Mouse (Mus musculus): ENCODE measurements around the gene Tor1b. TPM values are rescaled to one million over a fixed set of nuclear protein-coding genes. Genes with fewer than 3 reads are reported as not detected.

Gene Tor1b
- total and polyA plus RNA-seq, 2 experiments from 2014 or later: 20.4 to 45.4 TPM

DNA sequence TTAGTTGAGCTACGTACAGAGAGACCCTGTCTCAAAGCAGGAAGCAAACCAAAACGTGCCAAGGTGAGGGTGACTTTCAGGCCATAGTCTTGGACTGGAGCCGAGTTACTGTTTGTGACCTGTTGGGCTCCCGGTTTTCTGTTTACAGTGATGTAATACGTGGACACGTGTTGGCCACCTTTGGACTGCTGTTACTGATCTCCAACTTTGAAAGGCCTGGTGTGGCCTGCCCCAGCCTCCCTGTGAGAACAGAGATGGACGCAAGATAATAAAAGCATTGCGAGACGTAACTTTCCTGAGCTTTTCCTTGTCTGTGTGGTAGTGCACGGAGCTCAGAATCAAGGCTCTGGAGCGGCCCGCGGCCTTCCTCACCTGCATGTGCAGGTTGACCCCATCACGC, 6.0 kb downstream of the Tor1b start:
- Histone ChIP-seq H3K27me3 (ENCODE audit: control insufficient read depth, insufficient read depth, low read length) (no peaks in the 10 kb centered on the region), H3K36me3 (replicated peaks; ENCODE audit: control insufficient read depth, insufficient read depth, low read length) (peaks cover 77% of the 10 kb centered on the region), H3K27ac (ENCODE audit: low read depth) (no peak overlapping the region), H3K4me1 (ENCODE audit: control insufficient read depth, insufficient read depth) (peaks cover 7% of the 10 kb centered on the region), H3K9me3 (replicated peaks; ENCODE audit: control insufficient read depth, low read length) (no peaks in the 10 kb centered on the region), H3K4me3 (ENCODE audit: low read depth, low read length) (no peak overlapping the region), H3K9ac (replicated peaks; ENCODE audit: low read depth, low read length) (no peak overlapping the region), H3K4me2 (ENCODE audit: low read depth, low read length) (no peak overlapping the region)
- no peak for TF ChIP-seq EP300 (IDR thresholded peaks at IDR 0.05; ENCODE audit: low read depth)
- TF ChIP-seq CTCF (IDR thresholded peaks at IDR 0.05; ENCODE audit: low read depth): no peak
- 88% methylated on average over 14 of the region's 14 CpGs for WGBS
- no peak for DNase-seq (ENCODE audit: low spot score)
- no peak for ATAC-seq (ENCODE audit: insufficient read depth, low read depth)

DNA sequence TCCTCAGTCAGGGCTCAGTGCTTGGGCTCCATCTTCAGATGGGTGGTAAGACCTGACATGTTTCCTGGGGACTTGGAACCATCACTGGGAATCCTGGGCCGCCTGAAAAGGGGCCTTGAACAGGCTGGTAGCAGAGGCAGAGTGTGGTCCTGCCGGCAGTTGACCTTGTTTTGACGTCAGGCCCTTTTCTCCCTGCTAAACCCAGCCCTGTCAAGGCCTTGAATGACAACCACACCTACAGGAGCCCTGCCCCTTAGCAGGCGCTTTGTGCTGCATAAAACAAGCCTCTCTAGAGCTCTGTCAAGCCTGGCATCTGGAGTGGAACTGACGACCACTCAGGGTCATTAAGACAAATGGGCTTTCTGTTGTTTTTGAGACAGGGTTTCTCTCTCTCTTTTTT, 7.1 kb downstream of the Tor1b start:
- Histone ChIP-seq H3K9ac (replicated peaks; ENCODE audit: low read depth, low read length) (no peak overlapping the region), H3K4me1 (ENCODE audit: control insufficient read depth, insufficient read depth) (no peaks in the 10 kb centered on the region), H3K4me2 (ENCODE audit: low read depth, low read length) (no peak overlapping the region), H3K36me3 (replicated peaks; ENCODE audit: control insufficient read depth, insufficient read depth, low read length) (peaks cover 85% of the 10 kb centered on the region), H3K27me3 (ENCODE audit: control insufficient read depth, insufficient read depth, low read length) (no peaks in the 10 kb centered on the region), H3K9me3 (replicated peaks; ENCODE audit: control insufficient read depth, low read length) (no peaks in the 10 kb centered on the region), H3K27ac (ENCODE audit: low read depth) (no peak overlapping the region), H3K4me3 (ENCODE audit: low read depth, low read length) (no peak overlapping the region)
- ATAC-seq (ENCODE audit: insufficient read depth, low read depth) (no peak), DNase-seq (ENCODE audit: low spot score) (no peak)
- 46% methylated on average over 5 of the region's 5 CpGs for WGBS
- TF ChIP-seq EP300 (IDR thresholded peaks at IDR 0.05; ENCODE audit: low read depth) (no peak), CTCF (IDR thresholded peaks at IDR 0.05; ENCODE audit: low read depth) (no peak)

DNA sequence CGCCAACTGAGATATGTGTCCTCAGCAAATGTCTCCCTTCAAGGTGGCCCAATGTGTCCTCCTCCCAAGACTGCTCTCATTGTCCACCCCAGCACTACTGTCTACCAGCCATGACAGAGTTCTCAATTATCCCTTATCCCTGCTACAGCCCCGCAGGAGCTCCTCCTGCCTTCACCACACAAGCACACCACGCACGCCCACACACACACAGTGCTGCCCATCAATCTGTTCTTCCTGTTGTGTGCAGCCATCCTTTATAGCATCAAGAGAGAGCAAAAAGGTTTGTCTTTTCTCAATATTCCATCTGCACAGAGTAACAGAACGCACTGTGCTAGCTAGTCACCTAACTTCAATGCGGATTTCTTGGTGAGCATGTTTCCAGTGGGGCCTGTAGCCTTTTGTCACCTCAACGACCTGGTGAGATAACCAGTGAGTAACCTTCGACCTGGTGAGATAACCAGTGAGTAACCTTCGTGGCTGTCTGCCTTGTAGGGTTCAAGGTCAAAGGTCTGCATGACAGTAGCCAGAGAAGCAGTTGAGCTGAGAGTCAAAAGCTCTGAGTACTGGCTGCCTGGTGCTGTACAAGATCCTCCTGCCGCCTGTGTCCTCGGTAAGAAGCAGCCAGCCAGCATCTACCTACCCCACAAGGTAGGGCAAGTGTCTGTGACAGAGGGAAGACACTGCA, 10.0 kb downstream of the Tor1b start:
- H3K27me3 ChIP-seq (ENCODE audit: control insufficient read depth, insufficient read depth, low read length): no peaks in the 10 kb centered on the region
- H3K4me1 ChIP-seq (ENCODE audit: control insufficient read depth, insufficient read depth): peaks cover 11% of the 10 kb centered on the region; the same call in 1 of the 2 replicates
- ATAC-seq (ENCODE audit: insufficient read depth, low read depth): no peak
- TF ChIP-seq EP300 (IDR thresholded peaks at IDR 0.05; ENCODE audit: low read depth) (no peak), CTCF (IDR thresholded peaks at IDR 0.05; ENCODE audit: low read depth) (no peak)
- WGBS: 62% methylated on average over 11 of the region's 11 CpGs
- H3K36me3 ChIP-seq (replicated peaks; ENCODE audit: control insufficient read depth, insufficient read depth, low read length): peaks cover 73% of the 10 kb centered on the region
- no peak overlapping the region for H3K27ac ChIP-seq (ENCODE audit: low read depth)
- H3K9ac ChIP-seq (replicated peaks; ENCODE audit: low read depth, low read length): no peak overlapping the region
- H3K4me3 ChIP-seq (ENCODE audit: low read depth, low read length): no peak overlapping the region
- DNase-seq (ENCODE audit: low spot score): no peak
- H3K4me2 ChIP-seq (ENCODE audit: low read depth, low read length): no peak overlapping the region
- no peaks in the 10 kb centered on the region for H3K9me3 ChIP-seq (replicated peaks; ENCODE audit: control insufficient read depth, low read length)

- H3K4me1 ChIP-seq (ENCODE audit: control insufficient read depth, insufficient read depth): peaks cover 11% of the 10 kb centered on the region; the same call in 1 of the 2 replicates
- H3K4me3 ChIP-seq (ENCODE audit: low read depth, low read length): no peak overlapping the region
- H3K9ac ChIP-seq (replicated peaks; ENCODE audit: low read depth, low read length): no peak overlapping the region
- H3K27ac ChIP-seq (ENCODE audit: low read depth): no peak overlapping the region
- 91% methylated on average over 8 of the region's 8 CpGs for WGBS
- ATAC-seq (ENCODE audit: insufficient read depth, low read depth) (no peak), DNase-seq (ENCODE audit: low spot score) (no peak)
- H3K9me3 ChIP-seq (replicated peaks; ENCODE audit: control insufficient read depth, low read length): no peaks in the 10 kb centered on the region
- no peaks in the 10 kb centered on the region for H3K27me3 ChIP-seq (ENCODE audit: control insufficient read depth, insufficient read depth, low read length)
- no peak overlapping the region for H3K4me2 ChIP-seq (ENCODE audit: low read depth, low read length)
- TF ChIP-seq EP300 (IDR thresholded peaks at IDR 0.05; ENCODE audit: low read depth): no peak
- no peak for TF ChIP-seq CTCF (IDR thresholded peaks at IDR 0.05; ENCODE audit: low read depth)
- peaks cover 46% of the 10 kb centered on the region for H3K36me3 ChIP-seq (replicated peaks; ENCODE audit: control insufficient read depth, insufficient read depth, low read length)
Measured at GRCm38 (mm10) chr2:30965627-30966026, 12.9 kb downstream of the Tor1b start.

- Histone ChIP-seq H3K9me3 (replicated peaks; ENCODE audit: control insufficient read depth, low read length) (no peaks in the 10 kb centered on the region), H3K27me3 (ENCODE audit: control insufficient read depth, insufficient read depth, low read length) (no peaks in the 10 kb centered on the region), H3K36me3 (replicated peaks; ENCODE audit: control insufficient read depth, insufficient read depth, low read length) (peaks cover 34% of the 10 kb centered on the region), H3K4me3 (ENCODE audit: low read depth, low read length) (peak overlapping the region; percentile 87), H3K27ac (ENCODE audit: low read depth) (no peak overlapping the region), H3K9ac (replicated peaks; ENCODE audit: low read depth, low read length) (peak overlapping the region; percentile 93), H3K4me2 (ENCODE audit: low read depth, low read length) (peak overlapping the region; percentile 88), H3K4me1 (ENCODE audit: control insufficient read depth, insufficient read depth) (peaks cover 11% of the 10 kb centered on the region; the same call in 1 of the 2 replicates)
- TF ChIP-seq EP300 (IDR thresholded peaks at IDR 0.05; ENCODE audit: low read depth) (no peak), CTCF (IDR thresholded peaks at IDR 0.05; ENCODE audit: low read depth) (no peak)
- no peak for DNase-seq (ENCODE audit: low spot score)
- WGBS: 10% methylated on average over 16 of the region's 16 CpGs
- ATAC-seq (ENCODE audit: insufficient read depth, low read depth): no peak
Measured at GRCm38 (mm10) chr2:30966826-30967225, 14.1 kb downstream of the Tor1b start.

Measured in heart, postnatal 0 days (tissue).